ENCODE assay signal across 8 mouse cellular contexts in genomic region chr1:92906779-92907631, GRCm38 (mm10). TPM values are rescaled to one million over a fixed set of nuclear protein-coding genes. Genes with fewer than 3 reads are reported as not detected.
DNase-seq lines count a peak whose midpoint lies in the region; ATAC-seq and TF ChIP-seq lines count a peak whose summit lies in the region.

Gene Dusp28 (plus strand): TSS chr1:92906981.

- peak; percentile 85 for DNase-seq in B cell, adult 2 months
- DNase-seq in heart, adult 8-10 months (ENCODE audit: low spot score), result peak; percentile 91
- peak; percentile 97 for DNase-seq in kidney, adult 9 months
- DNase-seq in limb, embryonic 14.5 days (ENCODE audit: low spot score), result peak; percentile 89
- peak; percentile 81 to 91 for DNase-seq in spleen, postnatal 10 days (ENCODE audit: low spot score in 2 of 2)

- H3K4me2 ChIP-seq in embryonic facial prominence, embryonic 15.5 days (replicated peaks), result peak within 1 kb of the TSS; percentile 70
- peak within 1 kb of the TSS; percentile 64 for H3K4me2 ChIP-seq in limb, embryonic 14.5 days (replicated peaks; ENCODE audit: low read depth, low read length, severe bottlenecking)
- peak within 1 kb of the TSS; percentile 74 for H3K4me2 ChIP-seq in midbrain, embryonic 16.5 days (ENCODE audit: low read length)

- no peak for TF ChIP-seq POLR2A in bone marrow macrophage, adult 2 months (IDR thresholded peaks at IDR 0.05; ENCODE audit: borderline replicate concordance, low read depth, low read length)
- TF ChIP-seq POLR2A in limb, embryonic 14.5 days (IDR thresholded peaks at IDR 0.05; ENCODE audit: borderline replicate concordance, extremely low read depth, insufficient read depth, insufficient read length), result peak; percentile 83; the same call in 1 of the 2 replicates

- TF ChIP-seq CTCF in bone marrow macrophage, adult 2 months (IDR thresholded peaks at IDR 0.05; ENCODE audit: low read depth, low read length), result peak; percentile 19; the same call in 1 of the 2 replicates

- peak within 1 kb of the TSS; percentile 23 for H3K27ac ChIP-seq in bone marrow macrophage, adult 2 months (ENCODE audit: insufficient read depth, low read depth, low read length)
- H3K27ac ChIP-seq in embryonic facial prominence, embryonic 15.5 days (replicated peaks), result peak within 1 kb of the TSS; percentile 91
- H3K27ac ChIP-seq in limb, embryonic 14.5 days (replicated peaks; ENCODE audit: low read depth, low read length), result peak within 1 kb of the TSS; percentile 84
- peak within 1 kb of the TSS; percentile 93 for H3K27ac ChIP-seq in midbrain, embryonic 16.5 days (ENCODE audit: low read length)

- peak; percentile 89 for ATAC-seq in embryonic facial prominence, embryonic 15.5 days (ENCODE audit: insufficient number of reproducible peaks, low FRiP score, low TSS enrichment, low read depth)
- ATAC-seq in limb, embryonic 14.5 days (ENCODE audit: low FRiP score, low read depth), result peak; percentile 90
- ATAC-seq in midbrain, embryonic 16.5 days, result peak; percentile 94

- no peaks in the 10 kb centered on the region for H3K36me3 ChIP-seq in embryonic facial prominence, embryonic 15.5 days
- no peaks in the 10 kb centered on the region for H3K36me3 ChIP-seq in limb, embryonic 14.5 days (ENCODE audit: control insufficient read depth, insufficient read depth, low read length)
- no peaks in the 10 kb centered on the region for H3K36me3 ChIP-seq in midbrain, embryonic 16.5 days (ENCODE audit: control insufficient read depth, insufficient read depth, low read length)

- under 1% methylated on average over 81 of the region's 81 CpGs for WGBS in embryonic facial prominence, embryonic 15.5 days
- WGBS in limb, embryonic 14.5 days, result 1% methylated on average over 42 of the region's 81 CpGs
- under 1% methylated on average over 81 of the region's 81 CpGs for WGBS in midbrain, embryonic 16.5 days

- peak within 1 kb of the TSS; percentile 71 for H3K4me3 ChIP-seq in bone marrow macrophage, adult 2 months (ENCODE audit: insufficient read depth, low read length)
- H3K4me3 ChIP-seq in embryonic facial prominence, embryonic 15.5 days (replicated peaks), result peak within 1 kb of the TSS; percentile 82
- H3K4me3 ChIP-seq in limb, embryonic 14.5 days (replicated peaks; ENCODE audit: low read length), result peak within 1 kb of the TSS; percentile 78
- peak within 1 kb of the TSS; percentile 58 for H3K4me3 ChIP-seq in midbrain, embryonic 16.5 days (ENCODE audit: low read depth, low read length)

- H3K9me3 ChIP-seq in embryonic facial prominence, embryonic 15.5 days (replicated peaks), result no peaks in the 10 kb centered on the region
- H3K9me3 ChIP-seq in limb, embryonic 14.5 days (ENCODE audit: control insufficient read depth, low read length), result no peaks in the 10 kb centered on the region
- H3K9me3 ChIP-seq in midbrain, embryonic 16.5 days (replicated peaks; ENCODE audit: control insufficient read depth, low read length, poor library complexity, severe bottlenecking), result no peaks in the 10 kb centered on the region

- peak within 1 kb of the TSS; percentile 53 for H3K9ac ChIP-seq in embryonic facial prominence, embryonic 15.5 days
- H3K9ac ChIP-seq in limb, embryonic 14.5 days (ENCODE audit: low read depth, low read length, severe bottlenecking), result peak within 1 kb of the TSS; percentile 69
- peak within 1 kb of the TSS; percentile 80 for H3K9ac ChIP-seq in midbrain, embryonic 16.5 days (ENCODE audit: low read depth, low read length)

- no peaks in the 10 kb centered on the region for H3K27me3 ChIP-seq in embryonic facial prominence, embryonic 15.5 days
- H3K27me3 ChIP-seq in limb, embryonic 14.5 days (ENCODE audit: control insufficient read depth, insufficient read depth, low read length), result no peaks in the 10 kb centered on the region
- H3K27me3 ChIP-seq in midbrain, embryonic 16.5 days (ENCODE audit: control insufficient read depth, insufficient read depth, low read depth, low read length), result no peaks in the 10 kb centered on the region

- H3K4me1 ChIP-seq in bone marrow macrophage, adult 2 months (ENCODE audit: control insufficient read depth, insufficient read depth, low read length), result peaks cover 26% of the 10 kb centered on the region
- H3K4me1 ChIP-seq in embryonic facial prominence, embryonic 15.5 days, result peaks cover 39% of the 10 kb centered on the region
- H3K4me1 ChIP-seq in limb, embryonic 14.5 days (ENCODE audit: control insufficient read depth, insufficient read depth, low read length), result peaks cover 18% of the 10 kb centered on the region
- H3K4me1 ChIP-seq in midbrain, embryonic 16.5 days (ENCODE audit: control insufficient read depth, insufficient read depth, low read length), result peaks cover 23% of the 10 kb centered on the region

RNA-seq across cellular contexts. Expression of gene Dusp28, which starts in this region (rescaled TPM):
- 5.8 and 6.8 TPM in 2 replicates for polyA plus RNA-seq in bone marrow macrophage, adult 2 months (2012; ENCODE audit: insufficient read depth, insufficient read length, missing spikeins)
- 10.1 and 11.5 TPM in 2 replicates for polyA plus RNA-seq in embryonic facial prominence, embryonic 15.5 days (2015; fragmentation: Nextera tagmentation; extraction: Ambion mirVana)
- total RNA-seq in heart, adult 8-10 months (2022), result 10 to 100 TPM; 15.6 to 16.6 (median 16.5) TPM
- 10.6 and 16.7 TPM in 2 replicates for polyA plus RNA-seq in limb, embryonic 14.5 days (2012; rRNA removed)
- 8.0 and 9.6 TPM in 2 replicates for polyA plus RNA-seq in limb, embryonic 14.5 days (2014; fragmentation: Nextera tagmentation; extraction: Ambion mirVana)
- polyA plus RNA-seq in midbrain, embryonic 16.5 days (2015; fragmentation: Nextera tagmentation; extraction: Ambion mirVana), result 16.6 and 17.5 TPM in 2 replicates

Comparison
In these comparisons a context has a peak if more than half of its experiments do, and no peak if none do; other contexts are left out.
1. Peak in every context shown above with its lines: DNase-seq, ATAC-seq, H3K4me3 ChIP-seq and H3K27ac ChIP-seq.
2. H3K27ac ChIP-seq: peak in every context shown above with its lines; median percentile 93 in midbrain, embryonic 16.5 days; 91 in embryonic facial prominence, embryonic 15.5 days; 84 in limb, embryonic 14.5 days; 23 in bone marrow macrophage, adult 2 months.